Mouse (Mus musculus) neural tube, embryonic 12.5 days (tissue): ENCODE measurements around the gene Got1. TPM values are rescaled to one million over a fixed set of nuclear protein-coding genes. Genes with fewer than 3 reads are reported as not detected.
"Not testable (repeated sequence)": the region's sequence is repeated elsewhere in the genome, so short reads cannot be mapped to it uniquely, and the experiment has no call there.

Experiments
- ATAC-seq: fragments of 200-750 bp; cut with Nextera tagmentation; 2 replicates; pipeline ENCODE4 v1.8.0; 2017; ENCODE audit warnings: low read depth, mild to moderate bottlenecking, moderate TSS enrichment, moderate library complexity; ENCODE audit not compliant: low FRiP score
- H3K27ac ChIP-seq: fragments of 300-500 bp; sonication (generic); 2 replicates; pipeline ENCODE4 v1.5.1; 2016
- H3K27me3 ChIP-seq: fragments of 300-500 bp; sonication (generic); replicated peaks from 2 replicates; pipeline ENCODE4 v1.6.1; 2016; ENCODE audit warnings: mild to moderate bottlenecking
- H3K36me3 ChIP-seq: fragments of 300-500 bp; sonication (generic); 2 replicates; pipeline ENCODE4 v1.6.1; 2016; ENCODE audit warnings: mild to moderate bottlenecking
- H3K4me1 ChIP-seq: fragments of 300-500 bp; sonication (generic); 2 replicates; pipeline ENCODE4 v1.6.1; 2016
- H3K4me2 ChIP-seq: fragments of 300-500 bp; sonication (generic); replicated peaks from 2 replicates; pipeline ENCODE4 v1.6.1; 2016; ENCODE audit warnings: mild to moderate bottlenecking
- H3K4me3 ChIP-seq: fragments of 300-500 bp; sonication (generic); 2 replicates; pipeline ENCODE4 v1.5.1; 2016
- H3K9ac ChIP-seq: fragments of 300-500 bp; sonication (generic); 2 replicates; pipeline ENCODE4 v1.6.1; 2016; ENCODE audit warnings: mild to moderate bottlenecking
- H3K9me3 ChIP-seq: fragments of 300-500 bp; sonication (generic); 2 replicates; pipeline ENCODE4 v1.6.1; 2016; ENCODE audit warnings: mild to moderate bottlenecking
- WGBS: fragments of 180-500 bp; shearing (Covaris S2); methylation state at CpG from one replicate; pipeline ENCODE4 v1.1.7; 2016; 5-methylcytosine and 5-hydroxymethylcytosine counted together
- polyA plus RNA-seq: library from polyadenylated mRNA; unstranded; fragments of >200 nt; fragmentation: Nextera tagmentation; extraction: Ambion mirVana; gene quantifications from 2 replicates; pipeline ENCODE4 v1.2.1, GENCODE M21; 2016

The Got1 gene
- polyA plus RNA-seq, 1 experiment from 2014 or later, result 69.7 TPM

- H3K27me3 ChIP-seq, result no peaks in the 10 kb centered on the region
- ATAC-seq, result no peak
- H3K4me2 ChIP-seq, result no peak overlapping the region
- no peaks in the 10 kb centered on the region for H3K9me3 ChIP-seq
- peaks cover 12% of the 10 kb centered on the region for H3K4me1 ChIP-seq
- no peak overlapping the region for H3K27ac ChIP-seq
- H3K4me3 ChIP-seq, result no peak overlapping the region
- peaks cover 11% of the 10 kb centered on the region for H3K36me3 ChIP-seq
- no peak overlapping the region for H3K9ac ChIP-seq
- 87% methylated on average over 7 of the region's 7 CpGs for WGBS
These were observed 6.1 kb downstream of the Got1 start for GRCm38 (mm10) chr19:43518261-43518660.

GRCm38 (mm10) chr19:43517808-43518207 is 6.6 kb downstream of the Got1 start:
- 79% methylated on average over 7 of the region's 7 CpGs for WGBS
- H3K36me3 ChIP-seq, result peaks cover 11% of the 10 kb centered on the region
- no peaks in the 10 kb centered on the region for H3K9me3 ChIP-seq

GRCm38 (mm10) chr19:43517320-43517719 is 7.1 kb downstream of the Got1 start:
- no peak overlapping the region for H3K9ac ChIP-seq
- no peak for ATAC-seq
- H3K27me3 ChIP-seq, result no peaks in the 10 kb centered on the region
- 0 out of 2 replicates have a peak, but pooled peaks cover 11% of the 10 kb centered on the region for H3K4me1 ChIP-seq
- no peak overlapping the region for H3K4me3 ChIP-seq
- no peak overlapping the region for H3K4me2 ChIP-seq
- no peaks in the 10 kb centered on the region for H3K9me3 ChIP-seq
- H3K27ac ChIP-seq, result no peak overlapping the region
- H3K36me3 ChIP-seq, result peaks cover 13% of the 10 kb centered on the region
- 81% methylated on average over 6 of the region's 6 CpGs for WGBS

More at GRCm38 (mm10) chr19:43517808-43518207, 6.6 kb downstream of the Got1 start:
- Histone ChIP-seq H3K4me2 (no peak overlapping the region), H3K27me3 (no peaks in the 10 kb centered on the region), H3K4me1 (0 out of 2 replicates have a peak, but pooled peaks cover 11% of the 10 kb centered on the region), H3K4me3 (no peak overlapping the region), H3K9ac (no peak overlapping the region), H3K27ac (no peak overlapping the region)
- no peak for ATAC-seq

- H3K4me3 ChIP-seq, result no peak overlapping the region
- no peak for ATAC-seq
- H3K27ac ChIP-seq, result no peak overlapping the region
- peaks cover 15% of the 10 kb centered on the region for H3K36me3 ChIP-seq
- no peaks in the 10 kb centered on the region for H3K27me3 ChIP-seq
- H3K4me1 ChIP-seq, result 0 out of 2 replicates have a peak, but pooled peaks cover 8% of the 10 kb centered on the region
- no peak overlapping the region for H3K4me2 ChIP-seq
- no peak overlapping the region for H3K9ac ChIP-seq
- no peaks in the 10 kb centered on the region for H3K9me3 ChIP-seq
- 92% methylated on average over 14 of the region's 14 CpGs for WGBS
These were observed 7.9 kb downstream of the Got1 start for GRCm38 (mm10) chr19:43516397-43517035.

- Histone ChIP-seq H3K4me3 (no peak overlapping the region), H3K36me3 (peaks cover 21% of the 10 kb centered on the region), H3K27me3 (no peaks in the 10 kb centered on the region), H3K4me2 (no peak overlapping the region), H3K4me1 (0 out of 2 replicates have a peak, but pooled peaks cover 5% of the 10 kb centered on the region), H3K27ac (no peak overlapping the region), H3K9ac (no peak overlapping the region), H3K9me3 (no peaks in the 10 kb centered on the region)
- no peak for ATAC-seq
- WGBS, result 97% methylated on average over 23 of the region's 23 CpGs
These were observed 8.6 kb downstream of the Got1 start for GRCm38 (mm10) chr19:43515668-43516396.

GRCm38 (mm10) chr19:43513874-43514273 is 10.5 kb downstream of the Got1 start:
- no peak overlapping the region for H3K9ac ChIP-seq
- peaks cover 37% of the 10 kb centered on the region for H3K36me3 ChIP-seq
- no peak overlapping the region for H3K27ac ChIP-seq
- no peak overlapping the region for H3K4me2 ChIP-seq
- H3K27me3 ChIP-seq, result no peaks in the 10 kb centered on the region
- H3K4me3 ChIP-seq, result no peak overlapping the region
- 97% methylated on average over 8 of the region's 8 CpGs for WGBS
- no peaks in the 10 kb centered on the region for H3K4me1 ChIP-seq
- ATAC-seq, result no peak
- H3K9me3 ChIP-seq, result no peaks in the 10 kb centered on the region

- no peaks in the 10 kb centered on the region for H3K9me3 ChIP-seq
- H3K4me1 ChIP-seq, result no peaks in the 10 kb centered on the region
- H3K9ac ChIP-seq, result no peak overlapping the region
- 86% methylated on average over 22 of the region's 22 CpGs for WGBS
- H3K4me3 ChIP-seq, result no peak overlapping the region
- no peak for ATAC-seq
- no peak overlapping the region for H3K4me2 ChIP-seq
- H3K36me3 ChIP-seq, result peaks cover 50% of the 10 kb centered on the region
- H3K27me3 ChIP-seq, result no peaks in the 10 kb centered on the region
- H3K27ac ChIP-seq, result no peak overlapping the region
These were observed 12.5 kb downstream of the Got1 start for GRCm38 (mm10) chr19:43511621-43512620.

- no peak for ATAC-seq
- H3K4me1 ChIP-seq, result no peaks in the 10 kb centered on the region
- H3K4me2 ChIP-seq, result no peak overlapping the region
- WGBS, result 95% methylated on average over 14 of the region's 14 CpGs
- H3K36me3 ChIP-seq, result peaks cover 57% of the 10 kb centered on the region
- no peak overlapping the region for H3K9ac ChIP-seq
- H3K9me3 ChIP-seq, result no peaks in the 10 kb centered on the region
- no peak overlapping the region for H3K27ac ChIP-seq
- H3K4me3 ChIP-seq, result no peak overlapping the region
- H3K27me3 ChIP-seq, result no peaks in the 10 kb centered on the region
These were observed 13.8 kb downstream of the Got1 start for GRCm38 (mm10) chr19:43510436-43511220.

GRCm38 (mm10) chr19:43505441-43505840 is 19.0 kb downstream of the Got1 start:
- no peak overlapping the region for H3K27ac ChIP-seq
- no peaks in the 10 kb centered on the region for H3K9me3 ChIP-seq
- 89% methylated on average over 12 of the region's 12 CpGs for WGBS
- H3K4me2 ChIP-seq, result no peak overlapping the region
- no peaks in the 10 kb centered on the region for H3K4me1 ChIP-seq
- H3K36me3 ChIP-seq, result peaks cover 64% of the 10 kb centered on the region
- ATAC-seq, result no peak
- no peak overlapping the region for H3K9ac ChIP-seq
- H3K4me3 ChIP-seq, result no peak overlapping the region
- H3K27me3 ChIP-seq, result no peaks in the 10 kb centered on the region

GRCm38 (mm10) chr19:43503593-43503992 is 20.8 kb downstream of the Got1 start:
- H3K36me3 ChIP-seq, result peaks cover 63% of the 10 kb centered on the region
- H3K4me1 ChIP-seq, H3K9ac ChIP-seq, H3K27me3 ChIP-seq, H3K9me3 ChIP-seq, H3K27ac ChIP-seq, H3K4me3 ChIP-seq, H3K4me2 ChIP-seq, ATAC-seq: not testable (repeated sequence)
- WGBS, result 90% methylated on average over 9 of the region's 9 CpGs

GRCm38 (mm10) chr19:43502630-43503029 is 21.8 kb downstream of the Got1 start:
- no peak overlapping the region for H3K9ac ChIP-seq
- no peak overlapping the region for H3K27ac ChIP-seq
- no peaks in the 10 kb centered on the region for H3K9me3 ChIP-seq
- H3K4me3 ChIP-seq, result no peak overlapping the region
- WGBS, result 88% methylated on average over 11 of the region's 11 CpGs
- H3K4me2 ChIP-seq, result no peak overlapping the region
- no peaks in the 10 kb centered on the region for H3K27me3 ChIP-seq
- H3K4me1 ChIP-seq, result no peaks in the 10 kb centered on the region
- peaks cover 59% of the 10 kb centered on the region for H3K36me3 ChIP-seq
- no peak for ATAC-seq
